Mouse (Mus musculus) hindbrain, embryonic 15.5 days (tissue): ENCODE measurements around the gene Acrbp. TPM values are rescaled to one million over a fixed set of nuclear protein-coding genes. Genes with fewer than 3 reads are reported as not detected.

ENCODE experiments used
- ATAC-seq: fragments of 200-750 bp; cut with Nextera tagmentation; 2 replicates; pipeline ENCODE4 v1.8.0; 2017; ENCODE audit warnings: low read depth, moderate number of reproducible peaks, moderate TSS enrichment; ENCODE audit not compliant: low FRiP score
- H3K27ac ChIP-seq: fragments of 300-500 bp; sonication (generic); replicated peaks from 2 replicates; pipeline ENCODE4 v1.5.1; 2015; ENCODE audit warnings: mild to moderate bottlenecking, inconsistent platforms
- H3K27me3 ChIP-seq: fragments of 300-500 bp; sonication (generic); 2 replicates; pipeline ENCODE4 v1.6.1; 2015; ENCODE audit warnings: control low read depth, inconsistent platforms
- H3K36me3 ChIP-seq: fragments of 300-500 bp; sonication (generic); 2 replicates; pipeline ENCODE4 v1.6.1; 2015; ENCODE audit warnings: control low read depth, inconsistent platforms
- H3K4me1 ChIP-seq: fragments of 300-500 bp; sonication (generic); replicated peaks from 2 replicates; pipeline ENCODE4 v1.6.1; 2015; ENCODE audit warnings: control low read depth, inconsistent platforms
- H3K4me2 ChIP-seq: fragments of 300-500 bp; sonication (generic); 2 replicates; pipeline ENCODE4 v1.6.1; 2015; ENCODE audit warnings: moderate library complexity, mild to moderate bottlenecking, inconsistent platforms
- H3K4me3 ChIP-seq: fragments of 300-500 bp; sonication (generic); 2 replicates; pipeline ENCODE4 v1.5.1; 2015; ENCODE audit warnings: mild to moderate bottlenecking, inconsistent platforms
- H3K9ac ChIP-seq: fragments of 300-500 bp; sonication (generic); 2 replicates; pipeline ENCODE4 v1.6.1; 2015; ENCODE audit warnings: inconsistent platforms
- H3K9me3 ChIP-seq: fragments of 300-500 bp; sonication (generic); 2 replicates; pipeline ENCODE4 v1.6.1; 2016; ENCODE audit warnings: control low read depth, inconsistent platforms
- WGBS: fragments of 180-500 bp; shearing (Covaris S2); methylation state at CpG from one replicate; pipeline ENCODE4 v1.1.7; 2015; 5-methylcytosine and 5-hydroxymethylcytosine counted together
- polyA plus RNA-seq: library from polyadenylated mRNA; unstranded; fragments of >200 nt; fragmentation: Nextera tagmentation; extraction: Ambion mirVana; gene quantifications from 2 replicates; pipeline ENCODE4 v1.2.1, GENCODE M21; 2015

The Acrbp gene
- polyA plus RNA-seq, 1 experiment from 2014 or later: 20.9 TPM

GRCm38 (mm10) chr6:125094843-125095242, 45.4 kb downstream of the Acrbp start:
- peaks cover 1% of the 10 kb centered on the region; the same call in 1 of the 2 replicates for H3K36me3 ChIP-seq
- H3K9ac ChIP-seq: no peak overlapping the region
- H3K4me3 ChIP-seq: no peak overlapping the region
- ATAC-seq: no peak; the same call in 1 of the 2 replicates
- H3K9me3 ChIP-seq: no peaks in the 10 kb centered on the region
- peak overlapping the region; percentile 93 for H3K27ac ChIP-seq
- 53% methylated on average over 3 of the region's 3 CpGs for WGBS
- H3K4me1 ChIP-seq: peaks cover 44% of the 10 kb centered on the region
- no peak overlapping the region for H3K4me2 ChIP-seq
- H3K27me3 ChIP-seq: no peaks in the 10 kb centered on the region

DNA sequence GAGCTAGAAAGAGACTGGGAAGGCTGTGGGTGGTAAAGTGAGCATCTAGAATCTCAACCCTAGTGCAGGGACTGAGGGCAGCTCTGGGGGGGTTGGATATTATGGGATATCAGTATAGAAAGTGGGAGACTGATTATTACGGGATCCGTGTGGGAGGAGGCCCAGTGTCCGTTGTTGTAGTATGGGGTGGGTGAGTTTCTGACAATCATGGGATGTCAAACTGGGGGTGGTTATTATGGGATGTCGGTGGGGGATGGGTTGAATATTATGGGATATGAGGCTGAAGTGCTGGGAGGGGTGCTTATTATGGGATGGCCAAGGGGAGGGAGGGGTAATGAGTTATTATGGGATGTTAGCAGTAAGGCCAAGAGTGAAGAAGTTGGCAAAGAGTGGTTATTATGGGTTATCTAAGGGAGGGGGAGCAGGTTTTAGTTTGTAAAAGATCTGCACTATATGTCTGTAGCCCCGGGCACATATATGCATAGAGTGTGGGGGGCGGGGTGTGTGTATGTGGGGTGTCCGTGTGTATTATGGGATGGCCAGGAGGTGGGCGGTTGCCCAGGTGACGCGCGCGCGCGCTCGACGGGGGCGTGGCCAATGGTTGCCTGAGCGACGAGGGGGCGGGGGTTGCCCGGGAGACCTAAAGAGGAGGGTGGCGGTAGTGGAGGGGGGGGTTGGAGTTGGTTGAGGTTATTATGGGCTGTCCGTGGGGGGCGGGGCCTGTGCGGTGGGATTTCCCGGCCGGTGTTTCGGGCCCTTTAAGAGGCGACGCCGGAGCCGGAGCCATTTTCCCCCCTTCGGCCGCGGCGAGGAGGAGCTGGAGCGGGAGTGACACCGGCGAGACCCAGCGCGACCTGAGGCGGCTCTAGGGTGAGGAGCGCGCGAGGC, 46.1 kb downstream of the Acrbp start, which contains the start of gene Chd4:
Gene Chd4, plus strand, starts transcription at position 591 of the 888 bp plus-strand sequence.
- Histone ChIP-seq H3K36me3 (peaks cover 9% of the 10 kb centered on the region), H3K4me1 (peaks cover 44% of the 10 kb centered on the region), H3K27ac (peak within 1 kb of the TSS; percentile 93), H3K4me2 (peak within 1 kb of the TSS; percentile 89), H3K4me3 (peak within 1 kb of the TSS; percentile 86), H3K9me3 (no peaks in the 10 kb centered on the region), H3K27me3 (no peaks in the 10 kb centered on the region), H3K9ac (peak within 1 kb of the TSS; percentile 92)
- 1% methylated on average over 45 of the region's 45 CpGs for WGBS
- peak; percentile 83 for ATAC-seq

DNA sequence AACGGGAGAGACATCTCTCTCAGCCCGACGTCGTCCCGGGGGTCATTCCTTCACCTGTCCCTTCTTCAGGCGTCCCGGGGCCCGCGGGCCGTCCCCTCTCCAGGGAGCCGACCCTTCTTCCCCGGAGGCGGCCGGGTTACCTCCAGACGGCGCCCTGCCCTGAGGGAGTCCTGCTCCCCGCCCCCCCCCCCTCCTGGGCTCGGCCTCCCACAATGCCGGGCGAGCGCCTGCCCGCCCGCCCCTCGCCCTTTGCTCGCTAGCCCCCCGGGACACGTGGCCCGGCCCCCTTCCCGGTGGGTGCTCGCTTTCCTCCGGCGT, 46.7 kb downstream of the Acrbp start:
- peak overlapping the region; percentile 89 for H3K4me2 ChIP-seq
- no peaks in the 10 kb centered on the region for H3K9me3 ChIP-seq
- peak overlapping the region; percentile 93 for H3K27ac ChIP-seq
- H3K4me3 ChIP-seq: peak overlapping the region; percentile 86
- WGBS: under 1% methylated on average over 19 of the region's 32 CpGs
- peak overlapping the region; percentile 92 for H3K9ac ChIP-seq
- H3K4me1 ChIP-seq: peaks cover 42% of the 10 kb centered on the region
- H3K27me3 ChIP-seq: no peaks in the 10 kb centered on the region
- H3K36me3 ChIP-seq: peaks cover 15% of the 10 kb centered on the region
- no peak for ATAC-seq

DNA sequence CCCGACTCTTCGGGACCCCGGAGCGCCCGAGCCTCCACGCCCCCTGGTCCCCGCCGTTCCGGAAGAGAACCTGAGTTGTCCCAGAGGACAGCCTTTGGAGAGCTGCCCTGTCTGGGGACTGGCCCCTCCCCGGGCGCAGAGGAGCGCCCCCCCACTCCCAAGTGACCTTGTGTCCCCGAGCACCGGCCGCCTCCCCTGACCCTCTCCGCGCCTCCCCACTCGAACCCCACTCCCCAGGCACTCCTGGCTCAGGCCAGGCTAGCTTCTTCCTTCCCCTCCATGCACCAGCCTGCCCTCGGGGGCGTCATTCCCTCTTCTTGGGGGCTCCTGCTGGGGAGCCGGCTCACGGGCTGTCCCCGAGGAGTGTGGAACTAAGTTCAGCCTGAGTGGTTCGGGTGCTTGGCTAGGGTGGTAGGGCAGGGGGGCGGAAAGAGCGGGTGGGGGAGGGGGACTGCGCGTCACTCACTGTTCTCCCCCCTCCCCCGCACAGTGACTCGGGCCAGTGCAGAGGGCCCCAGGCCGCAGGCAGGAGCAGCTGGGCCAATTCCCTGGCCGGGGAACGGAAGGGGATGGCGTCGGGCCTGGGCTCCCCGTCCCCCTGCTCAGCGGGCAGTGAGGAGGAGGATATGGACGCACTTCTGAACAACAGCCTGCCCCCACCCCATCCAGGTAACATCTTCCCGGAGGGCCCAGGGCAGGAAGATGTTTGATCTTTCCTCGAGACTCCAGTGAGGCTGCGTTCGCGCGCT, 47.3 kb downstream of the Acrbp start:
- ATAC-seq: peak; percentile 38
- Histone ChIP-seq H3K4me2 (peak overlapping the region; percentile 89), H3K9me3 (no peaks in the 10 kb centered on the region), H3K4me1 (peaks cover 42% of the 10 kb centered on the region), H3K27ac (peak overlapping the region; percentile 93), H3K4me3 (peak overlapping the region; percentile 86), H3K9ac (peak overlapping the region; percentile 92), H3K27me3 (no peaks in the 10 kb centered on the region), H3K36me3 (peaks cover 20% of the 10 kb centered on the region)
- under 1% methylated on average over 41 of the region's 44 CpGs for WGBS

- H3K9me3 ChIP-seq: no peaks in the 10 kb centered on the region
- ATAC-seq: no peak
- H3K4me3 ChIP-seq: peak overlapping the region; percentile 86
- H3K9ac ChIP-seq: peak overlapping the region; percentile 92
- peak overlapping the region; percentile 89 for H3K4me2 ChIP-seq
- under 1% methylated on average over 12 of the region's 12 CpGs for WGBS
- peaks cover 42% of the 10 kb centered on the region for H3K4me1 ChIP-seq
- H3K27ac ChIP-seq: peak overlapping the region; percentile 93
- H3K36me3 ChIP-seq: peaks cover 26% of the 10 kb centered on the region
- H3K27me3 ChIP-seq: no peaks in the 10 kb centered on the region
Observed at GRCm38 (mm10) chr6:125097346-125097689, 47.8 kb downstream of the Acrbp start.

GRCm38 (mm10) chr6:125097951-125098350, 48.5 kb downstream of the Acrbp start:
- H3K4me1 ChIP-seq: peaks cover 42% of the 10 kb centered on the region
- peak overlapping the region; percentile 86 for H3K4me3 ChIP-seq
- no peaks in the 10 kb centered on the region for H3K9me3 ChIP-seq
- no peak overlapping the region for H3K27ac ChIP-seq
- peaks cover 32% of the 10 kb centered on the region for H3K36me3 ChIP-seq
- peak overlapping the region; percentile 89 for H3K4me2 ChIP-seq
- WGBS: 50% methylated on average over 8 of the region's 8 CpGs
- H3K27me3 ChIP-seq: no peaks in the 10 kb centered on the region
- ATAC-seq: no peak
- H3K9ac ChIP-seq: peak overlapping the region; percentile 92

- Histone ChIP-seq H3K4me3 (peak overlapping the region; percentile 86), H3K27me3 (no peaks in the 10 kb centered on the region), H3K36me3 (peaks cover 35% of the 10 kb centered on the region), H3K27ac (no peak overlapping the region), H3K9me3 (no peaks in the 10 kb centered on the region), H3K9ac (peak overlapping the region; percentile 92), H3K4me1 (peaks cover 42% of the 10 kb centered on the region), H3K4me2 (peak overlapping the region; percentile 89)
- WGBS: 72% methylated on average over 3 of the region's 3 CpGs
- ATAC-seq: no peak
Observed at GRCm38 (mm10) chr6:125098513-125098912, 49.0 kb downstream of the Acrbp start.

- Histone ChIP-seq H3K9ac (peak overlapping the region; percentile 15; the same call in 1 of the 2 replicates), H3K9me3 (no peaks in the 10 kb centered on the region), H3K4me2 (peak overlapping the region; percentile 89), H3K27me3 (no peaks in the 10 kb centered on the region), H3K4me3 (peak overlapping the region; percentile 19), H3K4me1 (peaks cover 42% of the 10 kb centered on the region), H3K36me3 (peaks cover 42% of the 10 kb centered on the region), H3K27ac (peak overlapping the region; percentile 68)
- no peak for ATAC-seq
- WGBS: 18% methylated on average over 5 of the region's 5 CpGs
Observed at GRCm38 (mm10) chr6:125099421-125099971, 50.0 kb downstream of the Acrbp start.

GRCm38 (mm10) chr6:125101444-125101843, 52.0 kb downstream of the Acrbp start:
- H3K4me3 ChIP-seq: no peak overlapping the region
- H3K9ac ChIP-seq: no peak overlapping the region
- no peak overlapping the region for H3K4me2 ChIP-seq
- peaks cover 34% of the 10 kb centered on the region for H3K4me1 ChIP-seq
- H3K27ac ChIP-seq: no peak overlapping the region
- no peaks in the 10 kb centered on the region for H3K27me3 ChIP-seq
- ATAC-seq: no peak
- peaks cover 60% of the 10 kb centered on the region for H3K36me3 ChIP-seq
- no peaks in the 10 kb centered on the region for H3K9me3 ChIP-seq
- WGBS: 84% methylated on average over 8 of the region's 9 CpGs

DNA sequence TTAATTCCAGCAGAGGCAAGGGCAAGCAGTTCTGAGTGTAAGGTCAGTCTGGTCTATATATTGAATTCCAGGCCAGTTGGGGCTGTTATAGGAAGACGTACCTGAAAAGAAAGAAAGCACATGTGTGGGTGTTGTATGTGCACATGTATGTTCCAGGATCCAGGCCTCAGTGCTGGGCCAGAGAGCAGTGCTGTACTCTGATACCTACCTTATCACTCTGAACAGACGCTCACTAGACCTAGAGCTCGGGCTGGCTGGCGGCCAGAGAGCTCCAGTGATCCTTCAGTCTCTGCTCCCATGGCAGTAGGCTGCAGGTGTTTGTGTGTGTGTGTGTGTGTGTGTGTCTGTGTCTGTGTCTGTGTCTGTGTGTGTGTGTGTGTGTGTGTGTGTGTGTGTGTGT, 54.7 kb downstream of the Acrbp start:
- no peaks in the 10 kb centered on the region for H3K27me3 ChIP-seq
- no peak overlapping the region for H3K27ac ChIP-seq
- H3K4me1 ChIP-seq: peaks cover 15% of the 10 kb centered on the region
- H3K36me3 ChIP-seq: peaks cover 88% of the 10 kb centered on the region
- no peaks in the 10 kb centered on the region for H3K9me3 ChIP-seq
- ATAC-seq: no peak
- H3K9ac ChIP-seq: no peak overlapping the region
- WGBS: 88% methylated on average over 4 of the region's 4 CpGs
- H3K4me3 ChIP-seq: no peak overlapping the region
- no peak overlapping the region for H3K4me2 ChIP-seq

- WGBS: 95% methylated on average over 2 of the region's 2 CpGs
- Histone ChIP-seq H3K27ac (no peak overlapping the region), H3K4me2 (no peak overlapping the region), H3K9ac (no peak overlapping the region), H3K4me3 (no peak overlapping the region), H3K9me3 (no peaks in the 10 kb centered on the region), H3K27me3 (no peaks in the 10 kb centered on the region), H3K4me1 (no peaks in the 10 kb centered on the region), H3K36me3 (peaks cover 92% of the 10 kb centered on the region)
- ATAC-seq: no peak
Observed at GRCm38 (mm10) chr6:125107705-125108104, 58.2 kb downstream of the Acrbp start.

DNA sequence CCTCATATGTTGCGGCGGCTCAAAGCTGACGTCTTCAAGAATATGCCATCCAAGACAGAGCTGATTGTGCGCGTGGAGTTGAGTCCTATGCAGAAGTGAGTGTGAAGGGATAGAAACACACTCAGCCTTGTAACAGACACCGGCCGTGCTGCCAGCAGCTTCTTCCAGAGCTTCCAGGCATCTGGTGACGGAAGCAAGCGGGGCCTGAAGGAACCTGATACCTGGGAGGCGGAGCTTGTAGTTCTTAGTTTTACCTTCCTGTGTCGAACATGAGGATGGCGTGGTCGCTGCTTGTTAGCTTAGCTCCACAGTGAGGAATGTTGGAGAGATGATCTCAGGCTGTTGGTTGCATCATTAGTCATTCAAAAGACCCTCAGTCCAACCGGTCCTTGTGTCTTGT, 59.9 kb downstream of the Acrbp start:
- H3K4me2 ChIP-seq: no peak overlapping the region
- 94% methylated on average over 14 of the region's 14 CpGs for WGBS
- no peaks in the 10 kb centered on the region for H3K9me3 ChIP-seq
- no peak overlapping the region for H3K27ac ChIP-seq
- H3K27me3 ChIP-seq: no peaks in the 10 kb centered on the region
- H3K36me3 ChIP-seq: peaks cover 97% of the 10 kb centered on the region
- H3K4me3 ChIP-seq: no peak overlapping the region
- no peaks in the 10 kb centered on the region for H3K4me1 ChIP-seq
- H3K9ac ChIP-seq: no peak overlapping the region
- ATAC-seq: no peak
